Mouse (Mus musculus) lung, postnatal 0 days (tissue): ENCODE data around the gene Gchfr.

Experiments used
- CTCF ChIP-seq: IDR thresholded peaks from 2 replicates; pipeline ENCODE4 v1.5.1; 2016; ENCODE audit warnings: antibody characterized with exemption, mild to moderate bottlenecking
- EP300 ChIP-seq: IDR thresholded peaks from 2 replicates; pipeline ENCODE4 v1.6.1; 2016; ENCODE audit warnings: antibody characterized with exemption, mild to moderate bottlenecking, control low read depth

- TF ChIP-seq CTCF (no peak), EP300 (no peak)
These were observed 28.9 kb downstream of the Gchfr start for GRCm38 (mm10) chr2:119196316-119197108.
